Mouse (Mus musculus) frontal cortex, postnatal 10 days (tissue): Measurements from ENCODE around the gene Spata4.
"Not testable (repeated sequence)": the region's sequence is repeated elsewhere in the genome, so short reads cannot be mapped to it uniquely, and the experiment has no call there.

Experiments used
- DNase-seq, 2 experiments: peaks; one replicate each; pipeline ENCODE4 v3.0.0; 2022; ENCODE audit warnings: low spot score in 2 of 2, mixed read lengths in 1 of 2

Gene Spata4

GRCm38 (mm10) chr8:54600671-54601251 is at the start of gene Spata4:
TSS of gene Spata4 (plus strand) at chr8:54600781.
- DNase-seq, result peak; percentile 24 to 26

- DNase-seq, result no peak
These were observed 45.7 kb upstream of the Spata4 start for GRCm38 (mm10) chr8:54554921-54555320.

GRCm38 (mm10) chr8:54562137-54562536 is 38.4 kb upstream of the Spata4 start:
- no peak for DNase-seq

- no peak for DNase-seq
These were observed 35.4 kb upstream of the Spata4 start for GRCm38 (mm10) chr8:54565181-54565580.

GRCm38 (mm10) chr8:54565603-54566260 is 34.8 kb upstream of the Spata4 start:
- no peak for DNase-seq

GRCm38 (mm10) chr8:54567168-54567567 is 33.4 kb upstream of the Spata4 start:
- DNase-seq, result no peak

- no peak for DNase-seq
These were observed 29.7 kb upstream of the Spata4 start for GRCm38 (mm10) chr8:54570618-54571609.

- DNase-seq, result no peak
These were observed 19.1 kb upstream of the Spata4 start for GRCm38 (mm10) chr8:54581436-54581835.

- no peak for DNase-seq
These were observed 17.7 kb upstream of the Spata4 start for GRCm38 (mm10) chr8:54582886-54583285.

GRCm38 (mm10) chr8:54594634-54595033 is 5.9 kb upstream of the Spata4 start:
- DNase-seq, result no peak

- no peak for DNase-seq
These were observed 4.5 kb upstream of the Spata4 start for GRCm38 (mm10) chr8:54596051-54596450.

GRCm38 (mm10) chr8:54596940-54597339 is 3.6 kb upstream of the Spata4 start:
- peak in 1 of 2 experiments; percentile 40 for DNase-seq

- DNase-seq, result no peak
These were observed 3.2 kb upstream of the Spata4 start for GRCm38 (mm10) chr8:54597386-54597785.

- no peak for DNase-seq
These were observed 2.9 kb downstream of the Spata4 start for GRCm38 (mm10) chr8:54603440-54603839.

- DNase-seq, result no peak
These were observed 8.8 kb downstream of the Spata4 start for GRCm38 (mm10) chr8:54609336-54609735.

GRCm38 (mm10) chr8:54610238-54610637 is 9.7 kb downstream of the Spata4 start:
- DNase-seq, result no peak

- not testable (repeated sequence) for DNase-seq
These were observed 16.1 kb downstream of the Spata4 start for GRCm38 (mm10) chr8:54616710-54617109.

GRCm38 (mm10) chr8:54638634-54639033 is 38.1 kb downstream of the Spata4 start:
- no peak for DNase-seq
